In the genomic region with DNA sequence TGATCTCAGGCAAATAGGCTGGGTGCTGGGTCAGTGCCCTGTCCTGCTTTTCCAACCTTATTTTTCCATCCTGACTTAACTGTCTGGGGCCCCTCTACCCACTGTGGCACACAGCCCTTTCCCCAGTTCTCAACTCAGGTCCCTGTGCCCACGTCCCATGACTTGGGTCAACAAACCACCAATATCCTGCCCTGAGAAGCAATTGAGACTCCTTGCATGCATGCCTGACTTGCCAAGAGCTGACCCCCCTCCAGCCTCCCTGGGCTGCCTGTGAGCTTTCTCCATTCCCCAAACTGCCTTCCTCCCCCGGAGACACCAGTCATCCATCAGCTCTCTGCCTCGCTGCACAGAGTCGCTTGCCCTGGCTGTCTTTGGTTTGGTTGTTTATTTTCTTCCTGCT, we compare ENCODE assay signal across 28 mouse cellular contexts. TPM values are rescaled to one million over a fixed set of nuclear protein-coding genes. Genes with fewer than 3 reads are reported as not detected.
A peak's percentile ranks its signal among the peaks of the same experiment; 100 is the strongest.
DNase-seq lines count a peak whose midpoint lies in the region; ATAC-seq lines count a peak whose summit lies in the region.
"Had no signal": no experiment of that assay in that cellular context is flagged by ENCODE, and none has a peak within 500 bp of the region (broad histone marks: within the 10 kb centered on the region; RNA-seq: fewer than 3 reads in every experiment).

No protein-coding gene starts in this region.

- no peak overlapping the region for H3K4me2 ChIP-seq in kidney, embryonic 14.5 days (replicated peaks; ENCODE audit: low read depth, low read length)
- H3K4me2 ChIP-seq in kidney, embryonic 16.5 days (replicated peaks; ENCODE audit: low read depth, low read length): no peak overlapping the region
- H3K4me2 ChIP-seq: embryonic facial prominence, embryonic 12.5 days; embryonic facial prominence, embryonic 15.5 days; forebrain, embryonic 12.5 days had no signal

- no peaks in the 10 kb centered on the region for H3K9me3 ChIP-seq in kidney, embryonic 14.5 days (ENCODE audit: control insufficient read depth, low read length)
- no peaks in the 10 kb centered on the region for H3K9me3 ChIP-seq in kidney, embryonic 16.5 days (ENCODE audit: low read length)
- H3K9me3 ChIP-seq: embryonic facial prominence, embryonic 12.5 days; embryonic facial prominence, embryonic 15.5 days; forebrain, embryonic 10.5 days; forebrain, embryonic 12.5 days had no signal

- WGBS in kidney, embryonic 14.5 days: 9% methylated on average over 4 of the region's 4 CpGs
- 8% methylated on average over 4 of the region's 4 CpGs for WGBS in kidney, embryonic 16.5 days

- no peak overlapping the region for H3K4me3 ChIP-seq in kidney, embryonic 14.5 days (ENCODE audit: low read length)
- H3K4me3 ChIP-seq in kidney, embryonic 16.5 days (ENCODE audit: low read length): no peak overlapping the region
- H3K4me3 ChIP-seq: embryonic facial prominence, embryonic 12.5 days; embryonic facial prominence, embryonic 15.5 days; erythroblast, embryonic 14.5 days; forebrain, embryonic 10.5 days; forebrain, embryonic 12.5 days had no signal

- peaks cover 5% of the 10 kb centered on the region; the same call in 1 of the 2 replicates for H3K27me3 ChIP-seq in kidney, embryonic 14.5 days (ENCODE audit: control insufficient read depth, insufficient read depth, low read length)
- peaks cover 13% of the 10 kb centered on the region; the same call in 1 of the 2 replicates for H3K27me3 ChIP-seq in kidney, embryonic 16.5 days (ENCODE audit: insufficient read depth, low read length)
- H3K27me3 ChIP-seq: embryonic facial prominence, embryonic 12.5 days; embryonic facial prominence, embryonic 15.5 days; forebrain, embryonic 12.5 days had no signal

- peak overlapping the region; percentile 14; the same call in 1 of the 2 replicates for H3K27ac ChIP-seq in kidney, embryonic 14.5 days (ENCODE audit: low read depth, low read length)
- H3K27ac ChIP-seq in kidney, embryonic 16.5 days (ENCODE audit: low read length): peak overlapping the region; percentile 32; the same call in 1 of the 2 replicates
- H3K27ac ChIP-seq: embryonic facial prominence, embryonic 12.5 days; embryonic facial prominence, embryonic 15.5 days; forebrain, embryonic 10.5 days; forebrain, embryonic 12.5 days had no signal

- peaks cover 8% of the 10 kb centered on the region; the same call in 1 of the 2 replicates for H3K4me1 ChIP-seq in kidney, embryonic 14.5 days (ENCODE audit: control insufficient read depth, insufficient read depth, low read length)
- H3K4me1 ChIP-seq in kidney, embryonic 16.5 days (ENCODE audit: insufficient read depth, low read length): peaks cover 16% of the 10 kb centered on the region
- H3K4me1 ChIP-seq: embryonic facial prominence, embryonic 12.5 days; embryonic facial prominence, embryonic 15.5 days; forebrain, embryonic 12.5 days had no signal

- no peaks in the 10 kb centered on the region for H3K36me3 ChIP-seq in kidney, embryonic 14.5 days (ENCODE audit: control insufficient read depth, insufficient read depth, low read length)
- H3K36me3 ChIP-seq in kidney, embryonic 16.5 days (ENCODE audit: insufficient read depth, low read length): no peaks in the 10 kb centered on the region
- H3K36me3 ChIP-seq: embryonic facial prominence, embryonic 12.5 days; embryonic facial prominence, embryonic 15.5 days; forebrain, embryonic 10.5 days; forebrain, embryonic 12.5 days had no signal

- peak; percentile 91 for ATAC-seq in kidney, embryonic 14.5 days (ENCODE audit: low FRiP score, low TSS enrichment)
- peak; percentile 87 for ATAC-seq in kidney, embryonic 16.5 days (ENCODE audit: low FRiP score, low TSS enrichment)
- ATAC-seq: forebrain, embryonic 14.5 days; forebrain, embryonic 16.5 days had no signal

- intact Hi-C loops in heart, postnatal 36 days (cut with DNase I): no loop called here

- no peak overlapping the region for H3K9ac ChIP-seq in kidney, embryonic 14.5 days (ENCODE audit: low read depth, low read length)
- H3K9ac ChIP-seq in kidney, embryonic 16.5 days (replicated peaks; ENCODE audit: low read length): no peak overlapping the region
- H3K9ac ChIP-seq: embryonic facial prominence, embryonic 12.5 days; embryonic facial prominence, embryonic 15.5 days; forebrain, embryonic 12.5 days had no signal

- DNase-seq in heart, adult 11 months: peak; percentile 86
- DNase-seq in heart, postnatal 36 days: no peak
- DNase-seq in kidney, postnatal 25 days: no peak
- no peak for DNase-seq in kidney, adult 18-20 months
- DNase-seq in kidney, postnatal 4 days: peak; percentile 62 to 78
- DNase-seq in kidney, adult 11 months: no peak
- DNase-seq: adrenal gland, adult 2 months; adrenal gland, postnatal 10 days; adrenal gland, postnatal 25 days; cerebellum, adult 11 months; cerebellum, adult 18-20 months; cerebellum, adult 8-10 months; cerebellum, adult 9-11 months; cerebellum, postnatal 14 days; cerebellum, postnatal 36 days; embryo, embryonic 11 days had no signal

RNA-seq across cellular contexts. Expression of a gene that starts 28.4 kb away (rescaled TPM):
- not detected for total RNA-seq in heart, postnatal 36 days (2021)
- polyA plus RNA-seq in kidney, embryonic 14.5 days (2014; fragmentation: Nextera tagmentation; extraction: Ambion mirVana): not detected in 2 replicates
- polyA plus RNA-seq in kidney, embryonic 16.5 days (2015; fragmentation: Nextera tagmentation; extraction: Ambion mirVana): 0.06 and 0.09 TPM in 2 replicates
- total RNA-seq: adrenal gland, adult 2 months; adrenal gland, postnatal 25 days; common myeloid progenitor, adult 5-6 weeks; MEL had no signal
- polyA plus RNA-seq: adrenal gland, adult 2 months; C2C12 had no signal

RNA-seq across cellular contexts. Expression of a gene that starts 46.0 kb away (rescaled TPM):
- total RNA-seq in heart, postnatal 36 days (2021): 10 to 100 TPM; 29.9 to 30.0 TPM
- 50.2 and 59.0 TPM in 2 replicates for polyA plus RNA-seq in kidney, embryonic 14.5 days (2014; fragmentation: Nextera tagmentation; extraction: Ambion mirVana)
- polyA plus RNA-seq in kidney, embryonic 16.5 days (2015; fragmentation: Nextera tagmentation; extraction: Ambion mirVana): 65.4 and 69.8 TPM in 2 replicates

RNA-seq across cellular contexts. Expression of a gene that starts 46.1 kb away (rescaled TPM):
- 10 to 100 TPM; 78.2 to 81.0 TPM for total RNA-seq in heart, postnatal 36 days (2021)
- polyA plus RNA-seq in kidney, embryonic 14.5 days (2014; fragmentation: Nextera tagmentation; extraction: Ambion mirVana): 138 and 170 TPM in 2 replicates
- 148 and 150 TPM in 2 replicates for polyA plus RNA-seq in kidney, embryonic 16.5 days (2015; fragmentation: Nextera tagmentation; extraction: Ambion mirVana)

Comparison
In these comparisons a context has a peak if more than half of its experiments do, and no peak if none do; other contexts are left out.
1. DNase-seq: peak in heart, adult 11 months (single experiment) and kidney, postnatal 4 days (2 of 2); none in heart, postnatal 36 days (0 of 2), kidney, postnatal 25 days (0 of 2), kidney, adult 18-20 months (single experiment) and kidney, adult 11 months (single experiment).